Mouse (Mus musculus) stomach, postnatal 0 days (tissue): ENCODE measurements around the gene C8a.

ENCODE experiments used
- CTCF ChIP-seq: IDR thresholded peaks from 2 replicates; pipeline ENCODE4 v1.5.1; 2016; ENCODE audit warnings: antibody characterized with exemption, low read depth, mild to moderate bottlenecking, moderate library complexity
- EP300 ChIP-seq: optimal IDR thresholded peaks from 2 replicates; pipeline ENCODE3; 2016; ENCODE audit warnings: antibody characterized with exemption

DNA sequence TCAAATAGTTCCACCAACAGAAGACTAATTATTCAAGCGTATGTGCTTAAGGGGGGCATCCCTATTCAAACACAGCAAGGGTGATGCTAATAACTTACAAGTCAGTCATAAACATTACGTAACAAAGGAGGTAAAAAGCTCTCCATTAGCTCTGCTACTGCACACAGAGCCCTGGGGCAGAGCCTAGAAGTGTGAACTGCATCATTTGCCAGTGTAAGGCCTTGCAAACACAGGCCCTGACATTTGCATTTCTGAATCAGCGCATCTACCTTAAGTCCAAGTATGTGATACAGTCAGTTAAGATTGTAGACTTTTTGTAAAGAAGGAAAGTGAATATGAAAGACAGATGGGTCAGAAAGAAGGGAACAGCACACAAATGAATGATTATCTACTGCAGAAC is 94.8 kb downstream of the C8a start:
- TF ChIP-seq EP300 (no peak), CTCF (no peak)
